Mouse (Mus musculus): ENCODE results near the gene Gm45753. TPM values are rescaled to one million over a fixed set of nuclear protein-coding genes. Genes with fewer than 3 reads are reported as not detected.
"Not testable (repeated sequence)": the region's sequence is repeated elsewhere in the genome, so short reads cannot be mapped to it uniquely, and the experiment has no call there.

Gene Gm45753
- polyA plus RNA-seq (2016; fragmentation: Nextera tagmentation; extraction: Ambion mirVana) = not detected in 2 replicates

- no peaks in the 10 kb centered on the region for H3K4me1 ChIP-seq (replicated peaks)
- H3K27ac ChIP-seq (ENCODE audit: poor library complexity, severe bottlenecking) = no peak within 1 kb of the TSS
- ATAC-seq (ENCODE audit: insufficient number of reproducible peaks, low FRiP score) = no peak
- H3K4me3 ChIP-seq = no peak within 1 kb of the TSS
- no peak within 1 kb of the TSS for H3K4me2 ChIP-seq
- H3K9ac ChIP-seq = no peak within 1 kb of the TSS
- H3K36me3 ChIP-seq = no peaks in the 10 kb centered on the region
- WGBS = 85% methylated on average over 13 of the region's 13 CpGs
- no peaks in the 10 kb centered on the region for H3K9me3 ChIP-seq (replicated peaks)
- no peaks in the 10 kb centered on the region for H3K27me3 ChIP-seq (replicated peaks)
Measured at GRCm38 (mm10) chr8:45308366-45308765, at the start of gene Gm45753. Gm45753 (minus strand) TSS chr8:45308466.

- WGBS = 84% methylated on average over 6 of the region's 6 CpGs
- Histone ChIP-seq H3K27me3 (replicated peaks) (no peaks in the 10 kb centered on the region), H3K4me1 (replicated peaks) (no peaks in the 10 kb centered on the region; the same call in 1 of the 2 replicates), H3K4me3 (no peak overlapping the region), H3K27ac (ENCODE audit: poor library complexity, severe bottlenecking) (no peak overlapping the region), H3K4me2 (no peak overlapping the region), H3K9ac (no peak overlapping the region), H3K36me3 (0 out of 2 replicates have a peak, but pooled peaks cover 4% of the 10 kb centered on the region), H3K9me3 (replicated peaks) (no peaks in the 10 kb centered on the region)
- no peak for ATAC-seq (ENCODE audit: insufficient number of reproducible peaks, low FRiP score)
Measured at GRCm38 (mm10) chr8:45355809-45356208, 47.5 kb upstream of the Gm45753 start.

GRCm38 (mm10) chr8:45345031-45345430 lies 36.8 kb upstream of the Gm45753 start:
- Histone ChIP-seq H3K4me3 (no peak overlapping the region), H3K4me1 (replicated peaks) (no peaks in the 10 kb centered on the region), H3K4me2 (peak overlapping the region; percentile 26; the same call in 1 of the 2 replicates), H3K36me3 (0 out of 2 replicates have a peak, but pooled peaks cover 11% of the 10 kb centered on the region), H3K9ac (no peak overlapping the region), H3K27me3 (replicated peaks) (no peaks in the 10 kb centered on the region), H3K27ac (ENCODE audit: poor library complexity, severe bottlenecking) (no peak overlapping the region), H3K9me3 (replicated peaks) (no peaks in the 10 kb centered on the region)
- ATAC-seq (ENCODE audit: insufficient number of reproducible peaks, low FRiP score) = no peak; the same call in 1 of the 2 replicates
- WGBS = 10% methylated on average over 6 of the region's 6 CpGs

- no peak overlapping the region for H3K4me3 ChIP-seq
- H3K27ac ChIP-seq (ENCODE audit: poor library complexity, severe bottlenecking) = no peak overlapping the region
- no peaks in the 10 kb centered on the region for H3K27me3 ChIP-seq (replicated peaks)
- no peaks in the 10 kb centered on the region for H3K9me3 ChIP-seq (replicated peaks)
- H3K4me2 ChIP-seq = no peak overlapping the region
- ATAC-seq (ENCODE audit: insufficient number of reproducible peaks, low FRiP score) = no peak
- H3K36me3 ChIP-seq = 0 out of 2 replicates have a peak, but pooled peaks cover 11% of the 10 kb centered on the region
- 85% methylated on average over 8 of the region's 8 CpGs for WGBS
- no peaks in the 10 kb centered on the region for H3K4me1 ChIP-seq (replicated peaks)
- no peak overlapping the region for H3K9ac ChIP-seq
Measured at GRCm38 (mm10) chr8:45344298-45344697, 36.0 kb upstream of the Gm45753 start.

GRCm38 (mm10) chr8:45341630-45342628 lies 33.7 kb upstream of the Gm45753 start:
- Histone ChIP-seq H3K36me3 (0 out of 2 replicates have a peak, but pooled peaks cover 11% of the 10 kb centered on the region), H3K4me1 (replicated peaks) (no peaks in the 10 kb centered on the region), H3K27ac (ENCODE audit: poor library complexity, severe bottlenecking) (no peak overlapping the region), H3K9me3 (replicated peaks) (no peaks in the 10 kb centered on the region), H3K4me3 (no peak overlapping the region), H3K9ac (no peak overlapping the region), H3K27me3 (replicated peaks) (no peaks in the 10 kb centered on the region), H3K4me2 (no peak overlapping the region)
- no peak for ATAC-seq (ENCODE audit: insufficient number of reproducible peaks, low FRiP score)
- 87% methylated on average over 12 of the region's 12 CpGs for WGBS

- 4% methylated on average over 8 of the region's 8 CpGs for WGBS
- no peak overlapping the region for H3K27ac ChIP-seq (ENCODE audit: poor library complexity, severe bottlenecking)
- ATAC-seq (ENCODE audit: insufficient number of reproducible peaks, low FRiP score) = no peak
Measured at GRCm38 (mm10) chr8:45333493-45333892, 25.2 kb upstream of the Gm45753 start.

GRCm38 (mm10) chr8:45332685-45333409 lies 24.6 kb upstream of the Gm45753 start, which contains the start of gene Cyp4v3:
Cyp4v3 (minus strand) TSS chr8:45333216.
- no peaks in the 10 kb centered on the region for H3K4me1 ChIP-seq (replicated peaks)
- H3K9me3 ChIP-seq (replicated peaks) = no peaks in the 10 kb centered on the region
- peak within 1 kb of the TSS; percentile 67 for H3K9ac ChIP-seq
- peak within 1 kb of the TSS; percentile 84 for H3K4me2 ChIP-seq
- no peak within 1 kb of the TSS for H3K27ac ChIP-seq (ENCODE audit: poor library complexity, severe bottlenecking)
- H3K4me3 ChIP-seq = peak within 1 kb of the TSS; percentile 66
- 0 out of 2 replicates have a peak, but pooled peaks cover 4% of the 10 kb centered on the region for H3K27me3 ChIP-seq (replicated peaks)
- under 1% methylated on average over 44 of the region's 44 CpGs for WGBS
- peak; percentile 45; the same call in 1 of the 2 replicates for ATAC-seq (ENCODE audit: insufficient number of reproducible peaks, low FRiP score)
- H3K36me3 ChIP-seq = no peaks in the 10 kb centered on the region

More at GRCm38 (mm10) chr8:45333493-45333892, 25.2 kb upstream of the Gm45753 start:
- H3K9me3 ChIP-seq (replicated peaks) = no peaks in the 10 kb centered on the region
- H3K4me2 ChIP-seq = peak overlapping the region; percentile 84
- H3K4me3 ChIP-seq = peak overlapping the region; percentile 66
- H3K27me3 ChIP-seq (replicated peaks) = 0 out of 2 replicates have a peak, but pooled peaks cover 4% of the 10 kb centered on the region
- no peaks in the 10 kb centered on the region for H3K4me1 ChIP-seq (replicated peaks)
- no peaks in the 10 kb centered on the region for H3K36me3 ChIP-seq
- peak overlapping the region; percentile 67 for H3K9ac ChIP-seq

- no peak overlapping the region for H3K4me3 ChIP-seq
- H3K36me3 ChIP-seq = no peaks in the 10 kb centered on the region
- H3K27me3 ChIP-seq (replicated peaks) = 0 out of 2 replicates have a peak, but pooled peaks cover 4% of the 10 kb centered on the region
- no peaks in the 10 kb centered on the region for H3K4me1 ChIP-seq (replicated peaks)
- H3K27ac ChIP-seq (ENCODE audit: poor library complexity, severe bottlenecking) = no peak overlapping the region
- H3K4me2 ChIP-seq = no peak overlapping the region
- ATAC-seq (ENCODE audit: insufficient number of reproducible peaks, low FRiP score) = no peak
- no peaks in the 10 kb centered on the region for H3K9me3 ChIP-seq (replicated peaks)
- H3K9ac ChIP-seq = no peak overlapping the region
- 68% methylated on average over 3 of the region's 3 CpGs for WGBS
Measured at GRCm38 (mm10) chr8:45330856-45331255, 22.6 kb upstream of the Gm45753 start.

- H3K4me1 ChIP-seq (replicated peaks) = no peaks in the 10 kb centered on the region
- H3K27me3 ChIP-seq (replicated peaks) = 0 out of 2 replicates have a peak, but pooled peaks cover 4% of the 10 kb centered on the region
- 81% methylated on average over 6 of the region's 6 CpGs for whole genome bisulfite sequencing
- no peaks in the 10 kb centered on the region for H3K36me3 ChIP-seq
- no peak overlapping the region for H3K4me3 ChIP-seq
- H3K4me2 ChIP-seq = no peak overlapping the region
- no peaks in the 10 kb centered on the region for H3K9me3 ChIP-seq (replicated peaks)
- no peak overlapping the region for H3K9ac ChIP-seq
- ATAC-seq (ENCODE audit: insufficient number of reproducible peaks, low FRiP score) = no peak
- H3K27ac ChIP-seq (ENCODE audit: poor library complexity, severe bottlenecking) = no peak overlapping the region
Measured at GRCm38 (mm10) chr8:45329206-45329980, 21.1 kb upstream of the Gm45753 start.

- not testable (repeated sequence) for H3K9ac ChIP-seq; H3K4me2 ChIP-seq; H3K9me3 ChIP-seq (replicated peaks); H3K27ac ChIP-seq (ENCODE audit: poor library complexity, severe bottlenecking); H3K4me1 ChIP-seq (replicated peaks); H3K36me3 ChIP-seq; ATAC-seq (ENCODE audit: insufficient number of reproducible peaks, low FRiP score); H3K27me3 ChIP-seq (replicated peaks); H3K4me3 ChIP-seq
Measured at GRCm38 (mm10) chr8:45327076-45327475, 18.8 kb upstream of the Gm45753 start.
